Mouse (Mus musculus) cerebellum, postnatal 36 days (tissue): ENCODE measurements around the gene Ski.
"Not testable (repeated sequence)": the region's sequence is repeated elsewhere in the genome, so short reads cannot be mapped to it uniquely, and the experiment has no call there.

Experiments
- DNase-seq, 2 experiments: peaks; one replicate each; pipeline ENCODE4 v3.0.0; 2021 to 2022; ENCODE audit warnings: mixed read lengths in 2 of 2

The Ski gene

DNA sequence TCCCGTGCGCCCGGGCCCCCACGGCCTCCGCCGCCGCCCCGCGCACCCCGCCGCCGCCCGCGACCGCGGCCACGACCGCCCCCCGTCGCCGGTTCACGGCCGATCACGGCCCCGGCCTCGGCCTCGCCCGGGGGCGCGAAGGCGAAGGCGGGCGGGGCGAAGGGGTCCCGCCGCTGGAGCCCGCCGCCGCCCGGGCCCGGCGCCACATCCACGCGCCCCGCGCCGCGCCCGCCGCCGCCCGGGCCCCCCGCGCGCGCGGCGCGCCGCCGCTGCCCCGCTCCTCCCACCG lies at the start of gene Ski:
Gene Ski, minus strand, starts transcription at position 41 of the 289 bp plus-strand sequence.
- no peak for DNase-seq

DNA sequence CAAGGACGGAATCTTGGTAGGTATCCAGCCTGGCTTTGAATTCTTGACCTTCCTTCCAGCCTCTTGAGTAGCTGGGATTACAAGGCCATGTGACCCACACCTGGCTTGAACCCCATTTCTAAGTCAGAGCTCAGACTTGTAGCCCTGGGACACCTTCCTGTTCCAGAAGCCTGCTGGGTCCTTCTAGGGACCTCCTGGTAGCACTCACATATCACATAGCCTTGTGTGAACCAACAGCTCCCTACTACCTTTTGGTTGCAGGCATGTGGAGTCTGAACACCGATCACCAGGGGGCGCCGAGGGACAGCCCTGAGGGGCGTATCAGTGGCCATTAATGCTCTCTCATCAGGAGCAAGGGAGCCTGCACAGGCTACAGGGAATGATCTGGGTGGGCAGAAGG lies 46.0 kb upstream of the Ski start:
- peak; percentile 71 to 79 for DNase-seq

DNA sequence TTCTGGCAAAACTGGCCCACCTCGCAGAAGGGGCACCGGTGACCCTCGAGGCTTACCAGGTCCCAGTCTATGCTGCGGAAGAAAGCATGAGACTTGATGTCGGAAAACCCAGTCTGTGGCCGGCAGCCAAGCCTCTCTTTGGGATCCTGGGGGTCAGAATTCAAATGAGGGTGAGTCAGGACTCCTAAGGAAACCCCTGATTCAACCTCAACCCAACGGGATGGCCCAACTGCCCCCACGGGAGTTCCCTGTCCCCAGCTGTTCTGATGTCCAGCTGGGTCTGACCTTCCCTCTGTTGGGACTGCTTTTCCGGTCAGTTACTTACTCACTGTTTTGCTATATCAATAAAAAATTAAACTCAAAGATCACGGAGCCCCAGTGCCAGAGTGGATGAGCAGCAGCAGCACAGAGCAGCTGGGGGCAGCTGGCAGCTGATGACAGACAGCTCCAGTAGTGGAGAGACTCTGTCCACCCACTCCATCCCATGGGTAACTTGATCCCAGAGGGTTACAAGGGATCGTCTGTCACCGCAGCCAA lies 45.3 kb upstream of the Ski start:
- no peak for DNase-seq

DNA sequence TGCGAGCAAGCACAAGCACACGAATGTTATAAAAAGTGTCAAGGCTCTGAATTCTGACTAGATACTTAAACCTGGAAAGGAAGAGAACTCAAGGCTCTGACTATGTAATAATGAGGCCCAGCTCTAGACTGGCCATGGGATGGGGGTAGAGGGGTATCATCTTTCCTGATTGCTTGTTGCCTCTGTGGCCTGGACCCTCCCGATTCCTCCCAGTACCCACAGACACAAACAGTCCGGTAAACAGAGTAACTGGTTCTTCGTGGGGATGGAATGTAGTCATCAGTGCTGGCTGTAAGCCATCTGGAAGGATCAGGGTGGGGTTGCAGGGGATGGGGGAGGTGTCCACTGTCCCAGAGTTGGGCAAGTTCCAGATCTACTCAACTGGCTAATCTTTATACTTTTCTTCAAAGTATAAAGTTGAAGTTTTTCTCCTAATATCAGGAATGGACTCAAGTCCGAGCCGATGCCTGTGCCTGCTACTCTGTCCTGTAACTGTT lies 44.7 kb upstream of the Ski start:
- DNase-seq: no peak

DNA sequence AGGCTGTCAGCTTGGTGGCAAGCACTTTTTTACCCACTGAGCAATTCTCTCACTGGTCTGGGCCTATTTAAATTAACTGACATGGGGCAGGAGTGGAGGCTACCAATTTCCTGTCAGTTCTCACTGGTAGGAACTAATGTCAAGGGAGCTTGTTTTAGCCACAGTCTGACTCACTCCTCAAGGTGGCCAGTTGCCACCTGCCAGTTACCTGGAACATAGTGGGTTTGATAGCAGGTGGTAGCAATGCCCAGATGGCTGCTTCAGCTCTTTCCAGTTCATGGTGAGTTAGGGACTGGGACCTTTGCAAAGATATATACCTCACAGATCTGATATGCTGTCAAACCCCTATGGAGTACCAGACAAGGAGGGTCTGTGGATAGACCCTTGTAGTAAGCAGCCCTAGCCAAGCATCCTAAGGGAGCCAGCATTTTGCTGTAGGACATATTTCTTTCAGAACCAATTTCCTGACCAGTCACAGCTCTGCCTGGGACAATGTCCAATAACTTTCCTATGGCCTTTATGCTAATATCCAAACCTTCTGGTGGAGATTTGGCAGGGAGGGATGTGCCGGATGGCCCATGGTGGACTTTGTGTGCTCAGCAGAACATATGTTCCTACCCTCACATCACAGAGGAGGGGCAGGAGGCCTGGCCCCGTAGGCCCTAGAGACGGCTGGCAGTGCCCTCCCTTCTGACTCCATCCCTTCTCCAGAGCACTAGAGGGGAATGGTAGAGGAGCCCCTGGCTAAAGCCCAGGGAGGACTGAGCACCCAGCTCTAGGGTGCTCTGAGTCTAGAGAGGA lies 42.3 kb upstream of the Ski start:
- peak; percentile 91 to 96 for DNase-seq

DNA sequence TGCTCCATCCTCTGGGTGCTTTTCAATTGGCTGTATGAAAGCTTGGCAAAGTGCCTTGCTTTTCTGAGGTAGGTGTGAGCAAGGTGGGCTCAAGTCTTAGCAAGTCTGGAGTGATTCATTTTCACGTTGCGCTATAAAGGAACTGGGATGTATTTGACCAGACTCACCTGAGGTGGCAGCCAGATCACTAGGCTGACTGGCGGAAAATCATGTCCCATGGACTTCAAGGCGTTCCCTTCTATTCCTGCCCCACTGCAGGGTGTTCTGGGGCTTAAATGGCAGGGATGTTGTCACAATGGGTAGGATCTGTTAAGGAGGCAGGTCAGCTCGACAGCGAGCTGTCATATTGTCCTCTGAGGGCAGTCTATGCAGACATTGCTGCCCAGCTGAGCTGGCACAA lies 29.9 kb upstream of the Ski start:
- peak in 1 of 2 experiments; percentile 48 for DNase-seq

DNA sequence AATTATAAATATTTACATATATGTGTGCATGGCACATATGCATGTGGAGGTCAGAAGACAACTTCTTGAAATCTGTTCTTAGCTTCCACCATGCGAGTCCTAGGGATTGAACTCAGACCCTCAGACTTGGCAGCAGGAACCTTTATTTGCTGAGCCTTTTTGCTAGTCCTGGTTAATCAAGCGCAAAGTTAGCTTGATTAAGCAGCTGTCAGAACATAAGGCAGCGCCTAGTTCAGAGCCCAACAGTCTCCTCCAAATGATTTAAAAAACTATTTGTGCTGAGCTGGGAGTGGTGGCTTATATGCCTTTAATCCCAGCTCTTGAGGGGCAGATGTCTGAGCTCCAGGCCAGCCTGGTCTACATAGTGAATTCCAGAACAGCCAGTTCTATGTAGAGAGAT lies 28.8 kb upstream of the Ski start:
- peak in 1 of 2 experiments; percentile 56 for DNase-seq

DNA sequence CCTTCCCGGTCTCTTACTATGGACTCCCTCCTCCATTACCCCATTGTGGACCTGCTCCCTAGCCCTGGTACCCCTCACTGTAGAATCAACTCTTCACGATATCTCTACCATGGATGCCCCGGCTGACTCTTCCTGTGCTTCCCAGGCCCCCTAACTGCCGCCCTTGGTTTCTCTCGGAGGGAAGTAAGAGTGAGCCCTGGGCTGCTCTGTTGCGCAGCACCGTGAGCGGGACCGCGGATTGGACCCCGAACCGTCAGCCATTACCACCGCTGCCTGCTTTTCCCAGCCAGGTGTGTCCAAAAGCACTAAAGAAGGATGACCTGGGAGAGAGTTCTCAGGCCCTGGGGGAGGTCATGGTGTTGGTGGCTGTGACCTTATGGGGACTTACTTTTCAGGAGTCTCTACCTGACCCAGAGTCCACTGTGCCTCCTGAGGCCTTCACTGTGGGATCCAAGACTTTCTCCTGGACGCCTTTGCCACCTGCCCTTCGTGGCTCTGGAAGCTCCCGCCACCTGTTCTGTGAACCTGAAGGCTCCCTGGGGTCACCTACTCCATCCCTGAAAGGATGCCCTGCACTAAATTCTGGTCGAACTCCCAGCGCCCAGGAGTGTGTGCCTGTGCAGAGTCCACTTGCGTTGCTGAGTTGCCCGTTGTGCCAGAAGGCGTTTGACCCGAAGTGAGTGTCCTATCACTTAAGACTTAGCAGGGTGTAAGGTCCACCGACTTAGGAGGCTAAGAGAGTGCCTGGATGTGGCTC lies 28.1 kb upstream of the Ski start:
- peak; percentile 51 to 61 for DNase-seq

DNA sequence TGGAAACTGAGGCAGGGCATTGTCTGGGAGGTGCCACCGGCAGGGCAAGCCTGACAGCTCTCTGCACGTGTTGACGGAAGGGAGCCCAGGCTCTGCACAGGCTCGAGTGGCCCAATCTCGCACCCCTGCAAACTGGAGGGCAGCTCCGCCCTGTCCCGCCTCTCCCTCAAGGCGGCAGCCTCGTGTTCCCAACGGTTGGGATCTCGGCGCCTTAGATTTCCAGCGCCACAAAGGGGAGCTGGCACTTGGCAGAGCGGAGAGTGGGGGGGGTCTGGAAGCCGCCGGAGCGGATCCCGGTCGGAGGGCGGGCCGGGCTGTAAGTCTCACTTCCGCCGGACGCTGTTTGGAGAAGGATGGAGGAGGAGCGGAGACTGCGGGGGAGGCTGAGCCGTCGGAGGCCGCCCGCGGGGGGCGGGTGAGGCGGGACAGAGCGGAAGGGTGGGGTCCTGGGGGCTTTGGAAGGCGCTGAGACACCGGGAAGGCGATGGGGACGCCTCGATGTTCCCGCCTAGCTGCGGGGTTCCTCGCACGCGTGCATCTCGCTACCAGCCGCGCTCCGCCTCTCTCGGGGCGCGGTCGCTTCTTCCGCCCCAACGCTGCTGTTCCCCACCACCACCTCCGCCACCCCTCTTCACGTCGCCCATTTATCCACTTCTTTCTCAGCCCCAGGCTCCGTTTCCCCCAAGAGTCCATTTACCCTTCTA lies 27.4 kb upstream of the Ski start, which contains the start of gene Faap20:
Gene Faap20, plus strand, starts transcription at position 155 of the 704 bp plus-strand sequence.
- peak; percentile 82 to 85 for DNase-seq

DNA sequence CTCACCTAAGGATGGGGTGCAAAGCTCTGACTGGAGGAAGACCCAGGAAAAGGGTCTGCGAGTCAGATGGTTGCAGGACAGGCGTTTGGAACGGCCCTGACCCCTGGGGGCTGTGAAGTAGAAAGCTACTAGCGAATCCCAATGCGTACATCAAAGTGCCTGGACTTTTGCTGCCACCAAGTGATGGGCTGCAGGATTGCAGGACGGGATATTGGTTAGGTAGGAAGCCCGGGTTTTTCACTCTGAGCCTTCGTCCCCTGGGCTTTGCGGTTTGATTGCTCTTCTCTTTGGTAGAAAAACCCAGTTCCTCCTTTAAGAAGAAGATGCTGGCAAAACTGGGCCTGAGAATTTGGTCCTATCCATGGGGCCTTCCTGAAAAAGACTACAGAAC lies 26.9 kb upstream of the Ski start:
- DNase-seq: peak; percentile 95 to 99

DNA sequence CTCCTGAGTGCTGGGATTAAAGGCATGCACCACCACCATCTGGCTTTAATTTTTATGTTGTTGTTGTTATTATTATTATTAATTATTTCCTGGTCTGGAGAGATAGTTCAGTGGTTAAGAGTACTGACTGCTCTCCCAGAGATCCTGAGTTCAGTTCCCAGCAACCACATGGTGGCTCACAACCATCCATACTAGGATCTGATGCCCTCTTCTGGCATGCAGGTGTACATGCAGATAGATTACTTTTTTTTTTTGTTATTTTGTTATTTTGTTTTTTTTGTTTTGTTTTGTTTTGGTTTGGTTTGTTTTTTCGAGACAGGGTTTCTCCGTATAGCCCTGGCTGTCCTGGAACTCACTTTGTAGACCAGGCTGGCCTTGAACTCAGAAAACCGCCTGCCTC lies 25.7 kb upstream of the Ski start:
- not testable (repeated sequence) for DNase-seq

DNA sequence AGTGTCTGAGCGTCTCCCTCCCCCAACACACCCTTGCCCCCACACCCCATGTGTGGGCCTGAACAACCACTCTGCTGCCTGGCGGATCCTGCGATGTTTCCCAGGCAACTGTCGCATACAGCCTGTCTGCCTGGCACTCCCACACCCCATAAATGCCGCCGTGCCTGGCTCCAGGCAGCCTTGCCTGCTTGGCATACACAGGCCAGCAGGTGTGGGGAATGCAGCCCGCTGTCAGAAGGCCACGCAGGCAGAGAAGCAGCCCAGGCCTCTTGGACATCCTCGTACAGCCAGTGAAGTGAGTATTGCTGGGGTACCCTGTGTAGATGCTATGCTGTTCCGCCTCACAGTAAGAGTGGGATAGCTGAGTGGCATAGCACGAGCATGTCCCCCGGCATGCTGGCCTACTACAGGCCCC lies 24.3 kb upstream of the Ski start:
- DNase-seq: peak; percentile 80 to 83

DNA sequence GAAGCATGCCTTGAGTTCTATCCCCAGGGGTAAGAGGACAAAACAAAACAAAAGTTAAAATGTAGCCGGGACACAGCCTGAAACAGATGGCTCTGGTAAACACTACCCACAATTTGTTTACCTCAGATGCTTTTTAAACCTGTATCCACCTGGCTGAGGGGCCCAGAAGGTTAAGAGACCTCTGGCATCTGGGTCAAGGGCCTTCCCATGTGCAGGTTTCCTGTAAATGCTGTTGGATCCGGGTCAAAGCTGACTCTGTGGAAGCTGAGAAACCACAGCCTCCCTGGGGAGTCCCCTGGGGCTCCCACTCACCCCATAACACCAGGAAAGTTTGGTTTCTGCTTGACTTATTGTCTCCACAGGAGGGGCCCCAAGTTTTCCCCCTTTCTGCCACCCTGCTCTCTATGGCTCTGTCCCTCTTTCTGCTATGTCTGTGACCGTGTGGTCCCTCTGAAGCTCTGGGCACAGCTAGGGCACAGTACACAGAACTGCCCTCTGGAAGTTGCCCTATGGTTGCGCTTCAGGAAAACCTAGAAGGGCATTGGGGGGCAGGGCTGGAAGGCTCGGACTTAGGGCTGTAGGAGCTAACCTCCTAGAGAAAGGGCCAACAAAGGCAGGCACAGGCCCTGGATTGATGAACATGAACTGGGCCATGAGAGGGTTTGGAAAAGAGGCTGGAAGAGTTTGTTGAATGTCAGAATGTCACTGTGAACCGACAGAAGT lies 23.5 kb upstream of the Ski start:
- DNase-seq: no peak

DNA sequence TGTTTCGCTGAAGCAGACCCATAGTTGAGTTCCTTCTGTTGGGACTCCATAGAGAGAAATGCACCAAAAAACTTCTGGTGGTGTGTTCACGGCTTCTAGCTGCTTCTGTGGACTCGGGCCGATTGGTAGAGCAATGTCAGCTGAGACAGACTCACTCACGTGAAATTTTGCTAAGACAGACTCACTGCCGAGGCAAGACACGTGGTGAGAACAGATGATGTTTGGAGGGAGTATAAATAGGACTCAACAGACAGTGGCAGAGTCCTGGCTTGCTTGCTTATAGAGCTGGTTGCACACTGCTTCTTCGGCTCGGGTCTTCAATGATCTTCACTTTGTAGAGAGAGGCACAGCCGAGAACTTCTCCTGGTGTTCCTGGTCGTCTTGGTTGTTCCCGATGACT lies 20.8 kb upstream of the Ski start:
- no peak for DNase-seq

DNA sequence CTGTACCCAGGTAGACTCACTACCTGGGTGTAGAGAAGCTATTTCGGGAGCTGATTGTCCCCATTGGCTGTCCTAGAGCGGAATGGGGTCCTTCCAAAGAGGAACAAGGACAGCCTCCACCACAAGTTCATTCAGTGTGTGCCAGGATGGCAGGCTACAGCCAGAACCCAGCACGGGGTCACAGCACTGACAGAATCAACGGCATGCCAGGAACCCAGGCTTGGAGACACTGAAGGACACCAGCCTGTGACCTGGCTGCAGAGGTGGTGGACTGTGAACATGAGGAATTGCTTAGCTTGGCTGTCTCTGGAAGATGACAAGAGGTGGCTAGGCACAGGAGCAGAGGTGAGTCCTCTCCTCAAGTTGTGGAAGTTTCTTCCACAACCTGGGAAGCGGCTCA lies 19.9 kb upstream of the Ski start:
- DNase-seq: peak in 1 of 2 experiments; percentile 46

DNA sequence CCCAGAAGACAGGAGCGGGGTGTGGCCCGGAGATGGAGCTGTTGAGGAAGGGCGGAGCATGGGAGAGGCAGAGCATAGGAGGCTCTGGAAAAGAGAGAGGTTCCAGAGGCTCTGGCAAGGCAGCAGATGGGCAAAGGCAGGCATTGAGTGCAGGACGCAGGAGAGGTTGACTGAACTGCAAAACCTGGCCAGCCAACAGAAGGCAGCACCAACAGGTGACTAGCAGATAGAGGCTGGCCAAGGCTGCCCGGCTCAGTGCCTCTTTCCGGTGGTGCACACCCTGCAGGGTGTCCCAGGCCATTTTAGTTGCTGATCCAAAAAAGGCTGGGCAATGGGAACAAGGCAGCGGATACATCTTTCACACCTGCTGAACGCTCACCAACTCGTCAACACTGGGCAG lies 19.4 kb upstream of the Ski start:
- DNase-seq: peak; percentile 87 to 91

DNA sequence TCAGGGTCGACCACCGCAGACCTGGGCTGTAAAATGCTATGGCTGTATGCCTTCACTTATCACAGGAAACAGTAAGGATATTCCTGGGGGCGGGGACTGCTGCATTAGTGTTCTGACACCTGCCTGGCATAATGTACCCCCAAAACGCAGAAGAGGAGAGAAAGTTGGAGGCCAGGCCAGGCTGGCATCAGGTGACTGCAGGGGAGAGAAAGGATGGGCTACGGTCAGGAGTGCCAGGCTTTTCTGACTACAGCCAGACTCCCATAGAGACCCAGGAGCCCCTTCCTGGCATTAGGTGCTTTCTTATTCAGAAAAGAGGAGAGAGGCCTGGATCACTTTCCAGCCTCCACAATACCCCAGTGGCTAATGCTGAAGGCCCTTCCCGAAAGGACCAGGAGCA lies 17.1 kb upstream of the Ski start:
- no peak for DNase-seq

DNA sequence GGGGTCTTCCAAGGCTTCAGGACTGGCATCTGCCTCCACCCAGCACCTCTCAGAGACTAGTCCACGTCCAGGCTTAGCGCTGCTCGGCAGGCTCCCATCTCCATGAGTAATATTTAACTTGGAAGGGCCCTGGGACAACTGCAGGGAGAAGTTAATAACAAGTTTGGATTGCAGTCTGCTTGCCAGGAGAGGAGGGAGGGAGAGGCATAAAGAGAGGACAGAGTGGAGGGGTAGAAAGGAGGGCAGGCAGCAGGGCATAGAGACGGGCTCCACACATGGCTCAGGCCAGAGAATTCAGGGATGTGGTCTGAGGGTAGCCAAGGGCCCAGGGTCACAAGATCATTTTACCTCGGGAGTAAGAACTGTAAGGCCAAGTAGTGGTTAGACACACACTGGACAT lies 15.9 kb upstream of the Ski start:
- DNase-seq: no peak

DNA sequence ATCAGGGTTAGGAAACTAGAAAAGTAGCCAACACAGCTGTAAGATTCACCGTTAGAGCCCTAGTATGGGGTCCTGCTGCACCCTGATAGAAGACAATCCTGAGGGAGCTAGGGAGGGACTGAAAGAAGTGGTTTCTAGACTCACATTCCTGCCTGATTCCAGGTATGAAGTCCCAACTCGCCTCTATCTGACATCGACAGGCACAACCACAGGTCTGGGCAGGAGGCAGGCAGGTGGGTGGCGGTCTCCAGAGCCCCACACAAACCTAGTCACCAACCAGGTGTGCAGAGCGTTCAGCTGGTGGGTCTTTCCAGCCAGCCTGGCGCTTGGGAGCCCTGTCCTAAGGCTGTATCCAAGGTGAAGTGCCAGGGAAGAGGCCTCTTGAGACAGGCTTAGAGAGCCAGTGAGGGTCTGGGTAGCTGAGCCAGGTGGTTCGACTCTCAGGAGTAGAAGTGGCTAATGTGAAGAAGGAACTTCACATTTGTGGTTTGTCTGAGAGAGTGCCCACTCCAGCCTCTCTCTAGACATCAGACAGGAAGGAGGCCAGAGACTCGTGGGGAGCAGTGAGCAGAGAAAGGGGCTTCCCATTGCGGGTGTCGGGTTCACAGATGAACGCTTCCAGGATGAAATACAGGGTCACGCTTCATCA lies 14.5 kb upstream of the Ski start:
- no peak for DNase-seq

DNA sequence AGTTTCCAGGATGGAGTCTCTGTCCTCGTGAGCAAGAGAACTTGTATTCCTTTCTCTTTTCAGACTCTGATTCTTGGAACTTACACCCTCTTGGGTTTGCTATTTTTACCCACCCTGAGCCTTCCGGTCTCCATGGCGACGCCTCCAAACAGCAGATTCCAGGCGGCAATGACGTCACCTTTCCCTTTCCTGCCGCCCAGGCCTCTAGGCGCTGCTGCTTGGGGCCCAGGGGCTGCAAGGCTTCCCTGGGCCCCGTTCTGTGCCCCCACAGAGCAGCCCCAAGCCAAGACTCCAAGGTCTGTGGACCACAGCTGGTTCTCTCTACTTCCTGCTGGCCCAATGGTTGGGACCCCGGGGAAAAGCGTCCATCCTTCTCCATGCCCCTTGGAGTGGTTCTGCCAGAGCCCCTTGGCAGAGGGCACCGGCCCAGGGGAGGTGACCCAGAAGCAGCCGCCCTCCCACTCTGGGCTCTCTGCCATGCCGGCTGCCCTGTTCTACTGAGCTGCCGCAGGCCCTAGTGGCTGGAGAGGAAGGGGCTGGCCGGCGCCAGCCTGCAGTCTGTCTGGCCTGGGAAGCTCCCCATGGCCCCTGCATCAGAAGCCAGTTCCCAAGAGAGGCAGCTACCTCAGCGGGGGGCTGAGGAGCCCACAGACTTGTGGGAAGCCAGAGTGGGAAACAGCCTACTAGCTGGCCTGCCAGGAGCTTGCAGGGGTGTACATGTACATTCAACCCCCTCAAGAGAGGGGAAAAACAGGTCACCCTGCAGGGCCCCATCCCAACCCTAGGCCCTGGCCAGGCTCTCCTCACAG lies 13.1 kb upstream of the Ski start:
- peak; percentile 78 to 81 for DNase-seq
